Mouse (Mus musculus) testis, adult 2 months (tissue): ENCODE results near the gene Frmd4a.

Source experiments
- CTCF ChIP-seq: fragments of 200-500 bp; IDR thresholded peaks from 2 replicates; pipeline ENCODE4 v1.5.1; 2012; ENCODE audit warnings: low read depth, mild to moderate bottlenecking, inconsistent platforms, low read length, moderate library complexity; ENCODE audit not compliant: control insufficient read depth, insufficient read depth, insufficient replicate concordance
- POLR2A ChIP-seq: fragments of 200-500 bp; IDR thresholded peaks from 2 replicates; pipeline ENCODE4 v1.6.1; 2012; ENCODE audit warnings: low read depth, mild to moderate bottlenecking, inconsistent platforms, low read length, moderate library complexity; ENCODE audit not compliant: control insufficient read depth

DNA sequence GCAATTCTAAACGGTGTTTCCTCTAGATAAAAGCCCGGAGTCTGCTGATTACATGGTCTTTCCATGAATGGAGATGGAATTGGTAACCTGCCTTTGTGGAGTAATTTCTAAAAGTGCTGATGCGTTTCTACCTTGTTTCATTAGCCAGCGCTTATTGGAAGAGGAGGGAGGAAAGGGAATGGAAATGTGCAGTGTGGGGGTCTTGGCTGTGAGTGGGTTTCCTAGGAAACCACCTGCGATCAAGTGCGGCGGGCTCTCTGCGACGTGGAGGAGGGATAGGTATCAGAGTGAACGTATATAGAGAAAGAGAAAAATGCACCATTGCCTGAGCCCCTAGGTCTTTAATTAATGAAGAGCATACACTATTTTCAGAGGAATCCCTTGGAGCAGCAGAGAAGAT, 152.2 kb downstream of the Frmd4a start:
- no peak for TF ChIP-seq POLR2A
- TF ChIP-seq CTCF: no peak
